Mouse (Mus musculus) liver, embryonic 12.5 days (tissue): ENCODE data around the gene Gm11168. TPM values are rescaled to one million over a fixed set of nuclear protein-coding genes. Genes with fewer than 3 reads are reported as not detected.
"Not testable (repeated sequence)": the region's sequence is repeated elsewhere in the genome, so short reads cannot be mapped to it uniquely, and the experiment has no call there.

Experiments used
- ATAC-seq: fragments of 200-750 bp; cut with Nextera tagmentation; 2 replicates; pipeline ENCODE4 v1.8.0; 2017; ENCODE audit warnings: moderate number of reproducible peaks, mild to moderate bottlenecking, moderate library complexity
- H3K27ac ChIP-seq: fragments of 300-500 bp; sonication (generic); 2 replicates; pipeline ENCODE4 v1.5.1; 2016; ENCODE audit warnings: mild to moderate bottlenecking
- H3K27me3 ChIP-seq: fragments of 300-500 bp; sonication (generic); replicated peaks from 2 replicates; pipeline ENCODE4 v1.6.1; 2016; ENCODE audit warnings: mild to moderate bottlenecking, moderate library complexity
- H3K36me3 ChIP-seq: fragments of 300-500 bp; sonication (generic); 2 replicates; pipeline ENCODE4 v1.6.1; 2016; ENCODE audit warnings: mild to moderate bottlenecking, moderate library complexity
- H3K4me1 ChIP-seq: fragments of 300-500 bp; sonication (generic); 2 replicates; pipeline ENCODE4 v1.6.1; 2016
- H3K4me2 ChIP-seq: fragments of 300-500 bp; sonication (generic); 2 replicates; pipeline ENCODE4 v1.6.1; 2016; ENCODE audit warnings: mild to moderate bottlenecking, moderate library complexity
- H3K4me3 ChIP-seq: fragments of 300-500 bp; sonication (generic); 2 replicates; pipeline ENCODE4 v1.5.1; 2016; ENCODE audit warnings: mild to moderate bottlenecking, moderate library complexity
- H3K9ac ChIP-seq: fragments of 300-500 bp; sonication (generic); 2 replicates; pipeline ENCODE4 v1.6.1; 2016; ENCODE audit warnings: mild to moderate bottlenecking, moderate library complexity
- H3K9me3 ChIP-seq: fragments of 300-500 bp; sonication (generic); replicated peaks from 2 replicates; pipeline ENCODE4 v1.6.1; 2016; ENCODE audit warnings: mild to moderate bottlenecking, moderate library complexity
- WGBS: fragments of 180-500 bp; shearing (Covaris S2); methylation state at CpG from one replicate; pipeline ENCODE4 v1.1.7; 2016; ENCODE audit not compliant: insufficient replicate concordance; 5-methylcytosine and 5-hydroxymethylcytosine counted together
- microRNA-seq: library from miRNA; unstranded; fragments of <30 nt; microRNA quantifications from one replicate; pipeline ENCODE4, GENCODE M21; 2017
- polyA plus RNA-seq: library from polyadenylated mRNA; unstranded; fragments of >200 nt; fragmentation: Nextera tagmentation; extraction: Ambion mirVana; gene quantifications from 2 replicates; pipeline ENCODE4 v1.2.1, GENCODE M21; 2016

Gene Gm11168
- polyA plus RNA-seq, 1 experiment from 2014 or later, result not detected

GRCm38 (mm10) chr9:3029276-3030000 is 26.3 kb downstream of the Gm11168 start:
- H3K4me3 ChIP-seq, H3K27ac ChIP-seq, H3K9ac ChIP-seq, ATAC-seq, H3K27me3 ChIP-seq, H3K4me2 ChIP-seq, H3K36me3 ChIP-seq, H3K9me3 ChIP-seq, H3K4me1 ChIP-seq: not testable (repeated sequence)
- WGBS, result 53% methylated on average over 14 of the region's 16 CpGs

- H3K4me3 ChIP-seq, H3K27me3 ChIP-seq, H3K36me3 ChIP-seq, ATAC-seq, H3K4me2 ChIP-seq, H3K27ac ChIP-seq, H3K9ac ChIP-seq, H3K4me1 ChIP-seq, H3K9me3 ChIP-seq: not testable (repeated sequence)
- WGBS, result 48% methylated on average over 3 of the region's 10 CpGs
Measured at GRCm38 (mm10) chr9:3030677-3031318, 27.7 kb downstream of the Gm11168 start.

GRCm38 (mm10) chr9:3034299-3034698 is 31.2 kb downstream of the Gm11168 start, which contains the start of gene Gm17535:
Gene Gm17535 (plus strand): TSS chr9:3034599.
- H3K27me3 ChIP-seq, H3K9me3 ChIP-seq, H3K36me3 ChIP-seq, H3K4me2 ChIP-seq, H3K9ac ChIP-seq, H3K27ac ChIP-seq, H3K4me1 ChIP-seq, H3K4me3 ChIP-seq, ATAC-seq: not testable (repeated sequence)
- WGBS, result 29% methylated on average over 1 of the region's 8 CpGs

GRCm38 (mm10) chr9:3036577-3036976 is 33.4 kb downstream of the Gm11168 start, which contains the start of gene Gm10715:
Gene Gm10715 (plus strand): TSS chr9:3036877.
- H3K4me2 ChIP-seq, H3K4me3 ChIP-seq, H3K36me3 ChIP-seq, H3K4me1 ChIP-seq, H3K9ac ChIP-seq, H3K27me3 ChIP-seq, H3K27ac ChIP-seq, ATAC-seq, H3K9me3 ChIP-seq: not testable (repeated sequence)
- 67% methylated on average over 8 of the region's 8 CpGs for WGBS

- not testable (repeated sequence) for H3K4me2 ChIP-seq, H3K27ac ChIP-seq, H3K9me3 ChIP-seq, H3K27me3 ChIP-seq, ATAC-seq, H3K36me3 ChIP-seq, H3K4me1 ChIP-seq, H3K9ac ChIP-seq, H3K4me3 ChIP-seq
- WGBS, result 50% methylated on average over 4 of the region's 4 CpGs
Measured at GRCm38 (mm10) chr9:3038161-3038560, 35.0 kb downstream of the Gm11168 start.

Small RNA genes within 50 kb of the gene (microRNA-seq; reads per million reads assigned to microRNA genes)
- gene Mir101c, result not detected

Other genes starting within 250 kb of the Gm11168 start
- not detected in 2 replicates for gene Gm10722, start 2.4 kb upstream of the Gm11168 start, polyA plus RNA-seq
- not detected in 2 replicates for gene Gm10721, start 9.8 kb downstream of the Gm11168 start, polyA plus RNA-seq
- not detected in 2 replicates for gene Gm10720, start 12.3 kb downstream of the Gm11168 start, polyA plus RNA-seq
- gene Gm10719, start 14.1 kb downstream of the Gm11168 start, polyA plus RNA-seq, result not detected in 2 replicates
- gene Gm10718, start 20.2 kb downstream of the Gm11168 start, polyA plus RNA-seq, result 0.33 TPM in 1 of 2 replicates, not detected in the other
- gene Gm10717, start 22.1 kb downstream of the Gm11168 start, polyA plus RNA-seq, result not detected in 2 replicates
- not detected in 2 replicates for gene Gm17535, start 31.3 kb downstream of the Gm11168 start, polyA plus RNA-seq
- not detected in 2 replicates for gene Gm10715, start 33.5 kb downstream of the Gm11168 start, polyA plus RNA-seq